Mouse (Mus musculus) R1 (cell line): Measurements from ENCODE around the gene Dlx5.

Source experiments
- DNase-seq: peaks from one replicate; pipeline ENCODE4 v3.0.0-alpha.2; 2018; ENCODE audit warnings: low read depth, low spot score

Dlx5 gene

DNA sequence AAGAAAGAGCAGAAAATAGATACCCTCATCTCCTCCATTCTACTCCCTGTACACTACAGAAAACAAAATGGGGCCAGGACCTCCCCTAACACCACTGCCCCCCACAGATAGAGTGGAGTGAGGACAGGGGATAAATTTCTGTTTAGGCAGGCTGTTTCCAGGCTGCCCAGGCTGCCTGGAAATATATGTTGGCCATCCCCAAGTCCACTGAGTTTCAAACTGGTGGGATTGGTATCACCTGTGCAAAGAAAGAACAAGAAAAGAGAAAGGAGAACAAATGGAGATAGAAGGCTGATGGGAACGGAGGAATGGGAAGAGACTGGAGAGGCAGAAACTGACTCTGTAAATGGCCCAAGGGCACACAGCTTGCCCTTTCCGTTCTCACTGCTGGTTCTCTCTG is 5.7 kb downstream of the Dlx5 start:
- no peak for DNase-seq

DNA sequence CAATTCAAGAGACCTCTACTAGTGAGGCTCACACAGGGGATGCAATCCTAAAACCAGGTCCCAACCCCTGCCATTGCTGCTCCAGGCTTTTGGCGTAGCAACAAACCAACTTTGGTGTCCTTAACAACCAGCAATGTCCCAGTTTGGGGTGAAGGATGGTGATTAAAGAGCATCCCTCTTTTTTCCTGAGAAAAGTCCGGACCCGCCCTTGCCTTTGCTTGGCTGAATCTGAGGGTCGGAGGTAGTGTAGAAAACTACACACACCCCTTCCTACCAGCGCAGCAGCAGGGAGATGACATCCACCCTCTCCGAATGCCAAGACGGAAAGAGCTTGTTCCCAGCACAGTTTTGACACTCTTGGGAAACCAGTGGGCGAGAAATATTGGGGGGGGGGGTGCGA is 6.2 kb downstream of the Dlx5 start:
- DNase-seq: no peak

DNA sequence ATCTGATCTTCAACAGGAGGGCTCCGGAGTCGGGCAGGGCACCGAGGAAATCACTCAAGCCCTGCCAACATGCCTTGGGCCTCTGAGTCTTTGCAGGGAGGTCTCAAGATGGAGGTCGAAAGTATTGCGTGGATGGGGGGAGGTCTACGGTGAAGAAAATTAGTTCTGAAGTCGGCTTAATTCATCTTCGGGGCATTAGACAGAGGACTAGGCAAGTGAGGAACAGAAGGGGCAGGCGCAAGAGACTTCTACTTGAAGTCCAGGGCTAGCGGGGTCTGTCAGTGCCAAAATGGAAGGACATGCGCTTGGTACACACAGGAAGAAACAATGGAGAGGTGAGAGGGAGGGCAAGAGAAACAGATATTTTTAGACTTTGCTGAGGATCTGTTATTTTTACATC is 6.7 kb downstream of the Dlx5 start:
- no peak for DNase-seq

DNA sequence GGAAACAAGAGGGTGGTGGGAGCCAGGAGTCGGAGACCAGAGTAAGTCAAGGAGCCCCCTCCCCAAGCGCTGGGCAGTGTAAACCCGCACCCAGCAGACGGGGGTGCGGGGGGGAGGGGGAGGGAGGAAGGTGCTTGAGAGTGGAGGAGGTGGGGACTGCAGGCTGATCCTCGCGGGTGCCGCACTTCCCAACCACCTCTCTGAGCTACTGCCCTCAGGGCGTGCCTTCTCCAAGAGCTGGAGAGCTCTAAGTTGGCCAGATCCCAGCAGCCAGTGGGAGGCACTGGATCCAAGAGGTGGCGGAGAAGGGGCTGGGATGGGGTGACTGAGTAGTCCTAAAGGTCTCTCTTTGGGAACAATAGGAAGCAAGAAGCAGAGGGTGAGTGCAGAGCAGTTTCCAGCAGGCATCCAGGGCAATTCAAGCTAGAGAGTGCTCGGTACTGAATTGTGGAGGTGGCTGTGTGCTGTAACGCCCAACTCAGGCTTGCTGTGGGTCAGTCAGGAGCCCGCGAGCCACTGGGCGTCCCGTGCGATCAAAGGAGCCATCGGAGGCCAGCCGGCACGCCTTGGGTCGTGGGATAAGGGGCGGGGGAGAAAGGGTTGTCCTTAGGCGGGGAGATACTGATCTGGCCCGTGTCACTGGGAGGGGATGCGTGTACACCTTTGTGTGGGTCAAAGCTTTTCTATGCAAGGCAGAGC is 7.7 kb downstream of the Dlx5 start:
- DNase-seq: peak; percentile 75

DNA sequence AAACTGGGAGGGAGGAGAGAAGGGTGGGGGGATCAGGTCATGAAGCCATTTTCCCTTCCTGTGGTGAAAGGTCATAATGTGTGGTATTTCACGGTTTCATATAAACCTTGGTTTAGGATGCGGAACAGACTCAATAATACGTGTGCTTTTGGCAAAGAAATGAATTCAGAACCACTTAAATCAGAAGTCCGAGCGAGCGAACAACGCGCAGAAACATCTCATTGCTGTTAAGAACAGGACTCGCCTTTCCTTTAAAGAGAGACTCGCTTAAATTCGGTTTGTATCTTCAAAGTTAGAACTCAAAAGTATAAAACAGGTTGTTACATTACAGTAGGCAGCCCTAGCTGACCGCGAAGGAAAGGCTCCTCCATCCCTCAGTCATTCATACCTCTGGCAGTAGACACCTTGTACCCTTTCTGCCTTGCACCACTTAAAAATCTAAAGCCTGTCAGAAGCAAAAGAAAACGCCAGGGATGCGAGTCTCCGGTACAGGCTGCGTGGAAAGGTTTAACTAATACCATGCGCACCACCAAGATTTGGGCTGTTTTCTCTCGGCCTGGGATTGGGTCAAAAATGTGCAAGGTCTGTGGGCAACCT is 8.3 kb downstream of the Dlx5 start:
- peak; percentile 36 for DNase-seq

GRCm38 (mm10) chr6:6872873-6873272 is 9.0 kb downstream of the Dlx5 start:
- DNase-seq: no peak

DNA sequence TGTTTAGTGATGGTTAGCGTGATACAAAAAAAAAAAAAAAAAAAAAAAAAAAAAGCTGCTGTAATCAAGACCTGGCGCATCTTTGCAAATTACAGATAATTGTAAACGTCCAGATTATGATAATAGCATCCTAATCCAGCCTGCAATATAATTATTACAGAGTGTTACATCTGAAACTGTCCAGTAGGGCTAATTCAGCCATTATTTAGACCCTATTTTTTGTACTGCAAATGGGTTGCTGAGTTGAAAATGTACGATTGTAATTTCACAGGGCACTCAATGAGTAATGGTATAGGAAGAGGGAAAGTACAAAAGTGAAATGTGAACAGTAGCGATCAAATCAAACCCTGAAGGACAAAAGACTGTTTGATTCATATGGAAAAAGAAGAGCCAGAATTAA is 10.2 kb downstream of the Dlx5 start:
- DNase-seq: no peak

GRCm38 (mm10) chr6:6870876-6871420 is 10.9 kb downstream of the Dlx5 start:
- DNase-seq: no peak

DNA sequence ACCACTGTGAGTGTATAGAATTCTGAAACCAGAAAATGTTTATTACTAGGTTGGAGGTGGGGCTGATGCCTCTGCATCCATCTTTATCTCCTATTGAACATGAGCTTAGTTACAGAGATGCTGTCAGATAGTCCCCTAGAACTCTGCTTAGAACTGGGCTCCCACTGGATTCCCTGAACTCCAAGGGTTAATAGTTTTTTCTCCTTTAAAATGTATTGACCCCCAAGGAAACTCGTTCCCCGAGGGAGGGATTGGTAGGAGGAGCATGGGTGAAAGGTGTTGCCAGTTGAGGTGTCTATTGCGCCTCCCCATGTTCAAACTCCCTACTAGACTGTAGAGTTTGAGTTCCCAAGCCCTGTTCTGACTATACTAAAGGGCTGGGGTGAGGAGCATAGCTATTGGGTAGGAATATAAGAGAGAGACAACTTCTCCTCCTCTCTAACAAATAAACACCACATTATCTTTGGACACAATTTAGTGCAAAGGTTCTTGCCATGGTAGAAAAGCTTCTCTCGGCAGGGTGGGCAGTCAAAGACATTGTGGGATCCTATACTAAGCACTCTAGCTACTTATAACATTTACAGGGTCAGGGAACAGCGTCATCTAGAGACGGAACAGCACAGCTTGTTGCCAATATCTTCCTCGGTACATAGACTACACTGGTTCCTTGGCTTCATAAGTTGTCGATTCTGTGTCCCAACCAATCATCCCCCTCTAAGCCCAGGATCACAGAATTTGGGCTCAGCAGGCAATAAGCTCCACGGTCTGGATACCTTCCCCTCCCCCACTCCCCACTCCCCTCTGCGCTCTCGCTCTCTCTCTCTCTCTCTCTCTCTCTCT is 11.7 kb downstream of the Dlx5 start:
- no peak for DNase-seq

DNA sequence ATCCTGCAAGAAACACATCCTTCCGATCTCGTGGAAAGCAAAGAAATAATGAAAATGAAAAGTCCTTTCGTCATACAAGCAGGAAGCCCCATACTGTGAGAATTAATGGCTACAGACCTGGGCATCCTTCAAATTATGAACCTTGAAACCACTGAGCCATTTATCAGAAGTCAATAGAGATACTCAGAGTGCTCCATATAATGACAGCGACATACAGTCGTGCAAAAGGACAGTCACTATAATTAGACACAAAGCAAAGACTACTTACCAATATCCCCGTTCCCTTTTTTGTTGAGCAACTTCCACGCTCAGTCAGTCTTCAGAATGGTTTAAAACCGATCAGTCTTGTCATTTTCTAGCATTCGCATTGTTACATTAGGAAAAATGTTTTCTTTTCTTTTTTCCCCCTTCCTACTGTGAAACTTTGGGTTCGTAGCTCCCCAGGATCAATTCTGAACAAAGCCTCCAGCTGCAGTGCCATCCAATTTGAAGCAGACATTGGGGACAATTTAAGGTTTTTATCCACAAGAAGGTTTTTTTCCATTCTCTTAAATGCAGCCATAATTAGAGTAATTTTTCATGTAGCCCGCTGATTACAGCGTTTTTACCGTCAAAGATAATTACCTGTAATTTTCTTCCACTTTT is 12.7 kb downstream of the Dlx5 start:
- DNase-seq: no peak

DNA sequence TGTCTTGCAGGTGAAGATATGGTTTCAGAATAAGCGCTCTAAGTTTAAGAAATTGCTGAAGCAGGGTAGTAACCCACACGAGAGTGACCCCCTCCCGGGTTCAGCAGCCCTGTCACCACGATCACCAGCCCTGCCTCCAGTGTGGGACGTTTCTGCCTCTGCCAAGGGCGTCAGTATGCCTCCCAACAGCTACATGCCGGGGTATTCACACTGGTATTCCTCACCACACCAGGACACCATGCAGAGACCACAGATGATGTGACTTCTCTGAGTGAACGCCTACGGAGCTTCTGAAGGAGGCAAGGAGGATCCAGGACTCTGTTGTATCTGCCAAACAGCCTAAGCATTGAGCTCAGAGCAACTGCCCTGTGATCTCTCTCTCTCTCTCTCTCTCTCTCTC is 14.9 kb downstream of the Dlx5 start:
- no peak for DNase-seq

GRCm38 (mm10) chr6:6864441-6865440 is 17.1 kb downstream of the Dlx5 start:
- no peak for DNase-seq

DNA sequence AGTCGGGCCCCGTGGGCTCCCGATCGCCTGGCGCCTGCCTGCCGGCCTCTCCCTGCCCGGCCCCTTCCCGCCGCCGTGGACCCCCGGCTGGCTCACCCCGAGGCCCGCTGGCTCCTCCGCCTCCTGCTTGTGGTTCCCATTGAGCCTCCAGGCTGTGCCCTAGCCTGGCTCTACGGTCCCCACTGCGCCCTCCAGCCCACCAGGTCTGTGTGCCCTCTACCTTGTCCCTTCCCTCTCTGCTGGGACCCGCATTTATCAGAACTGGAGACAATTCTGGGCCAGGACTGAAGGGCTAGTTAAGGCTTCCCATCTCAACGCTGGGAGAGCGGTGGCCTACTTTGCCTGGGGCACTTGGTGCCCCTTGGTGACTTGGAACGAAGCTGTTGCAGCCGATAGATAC is 17.9 kb downstream of the Dlx5 start:
- DNase-seq: peak; percentile 33

- DNase-seq: peak; percentile 68
These were observed 18.6 kb downstream of the Dlx5 start, which contains the start of gene Dlx6 for GRCm38 (mm10) chr6:6863160-6863870. Gene Dlx6, plus strand, starts transcription at chr6:6863334.

- DNase-seq: peak; percentile 84
These were observed 19.3 kb downstream of the Dlx5 start for GRCm38 (mm10) chr6:6862611-6863010.

DNA sequence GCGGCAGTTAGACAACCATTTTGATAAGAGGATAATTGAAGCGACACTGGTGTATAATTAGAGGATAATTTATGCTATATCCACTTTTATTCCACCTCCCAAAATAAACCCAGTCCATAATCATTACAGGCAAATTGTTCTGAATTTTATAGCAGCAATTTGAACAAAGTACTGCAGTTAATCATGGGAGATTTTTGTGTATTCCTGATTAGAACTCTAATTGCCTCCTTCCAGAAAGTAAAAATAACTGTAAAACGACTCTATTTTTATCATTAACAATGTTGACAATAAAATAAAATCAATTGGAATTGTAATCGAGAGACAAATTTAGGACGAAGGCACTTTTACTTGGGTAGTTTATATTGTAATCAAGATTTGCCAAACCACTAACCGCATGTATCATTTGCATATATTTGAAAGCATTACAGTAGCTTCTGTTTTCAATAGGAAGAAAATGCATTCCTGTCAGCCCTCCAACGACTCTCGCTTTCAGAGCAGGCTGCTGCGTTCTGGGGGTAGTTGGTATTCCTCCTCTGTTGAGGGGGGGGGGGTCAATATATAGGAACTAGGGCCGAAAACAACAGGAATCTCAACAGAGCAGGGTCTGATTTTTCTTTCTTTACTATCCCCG is 20.0 kb downstream of the Dlx5 start:
- no peak for DNase-seq

GRCm38 (mm10) chr6:6861086-6861797 is 20.6 kb downstream of the Dlx5 start:
- DNase-seq: peak; percentile 35

DNA sequence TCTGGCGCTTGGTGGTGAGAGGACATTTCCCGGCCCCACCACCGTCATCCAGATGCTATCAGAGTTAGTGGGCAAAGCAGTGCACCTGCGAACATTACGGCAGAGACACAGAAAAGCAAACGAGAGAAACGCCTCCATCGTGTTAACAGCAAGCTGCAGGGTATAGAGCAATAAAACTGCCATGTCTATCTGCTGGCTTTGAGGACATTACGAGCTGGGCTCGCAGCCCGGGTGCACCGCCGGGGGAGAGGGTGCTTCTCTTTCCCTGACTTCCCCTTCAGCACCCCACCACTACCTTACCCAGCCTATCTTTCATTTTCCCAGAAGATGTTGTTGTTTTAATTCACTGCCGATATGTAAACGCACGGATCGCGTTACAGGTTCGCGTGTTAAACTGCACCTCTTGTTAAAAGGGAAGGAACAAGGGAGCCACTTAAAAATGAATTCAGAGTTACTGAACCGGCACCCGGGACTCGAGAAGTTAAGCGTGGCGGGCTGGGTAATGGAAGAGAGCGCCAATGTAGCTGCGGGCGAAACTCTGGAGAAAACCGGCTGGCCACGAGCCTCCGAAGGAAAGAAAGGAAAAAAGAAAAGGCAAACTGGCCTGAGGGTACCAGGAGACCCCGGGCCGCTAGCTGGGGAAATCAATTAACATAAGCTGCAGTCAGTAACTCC is 21.3 kb downstream of the Dlx5 start:
- no peak for DNase-seq
